Mouse (Mus musculus) ES-E14 (cell line): Measurements from ENCODE around the gene H2-M10.4.

ENCODE experiments used
- HCFC1 ChIP-seq: IDR thresholded peaks from 2 replicates; pipeline ENCODE4 v1.6.1; 2012; ENCODE audit warnings: low read length, inconsistent platforms, borderline replicate concordance; ENCODE audit not compliant: insufficient read depth
- MAFK ChIP-seq: IDR thresholded peaks from 2 replicates; pipeline ENCODE4 v1.6.1; 2014; ENCODE audit warnings: mild to moderate bottlenecking, low read depth, low read length, inconsistent platforms; ENCODE audit not compliant: insufficient read depth
- ZC3H11A ChIP-seq: IDR thresholded peaks from 2 replicates; pipeline ENCODE4 v1.6.1; 2012; ENCODE audit warnings: low read depth, mild to moderate bottlenecking, inconsistent platforms, low read length, borderline replicate concordance
- ZNF384 ChIP-seq: IDR thresholded peaks from 2 replicates; pipeline ENCODE4 v1.6.1; 2012; ENCODE audit warnings: low read depth, low read length, inconsistent platforms

GRCm38 (mm10) chr17:36415407-36415806 is 46.7 kb downstream of the H2-M10.4 start:
- TF ChIP-seq HCFC1: no peak
- TF ChIP-seq ZNF384: no peak
- no peak for TF ChIP-seq MAFK
- TF ChIP-seq ZC3H11A: no peak
